Mouse (Mus musculus): ENCODE data around the gene Tbc1d19. TPM values are rescaled to one million over a fixed set of nuclear protein-coding genes. Genes with fewer than 3 reads are reported as not detected.
A peak's percentile ranks its signal among the peaks of the same experiment; 100 is the strongest.

The Tbc1d19 gene
- total RNA-seq, 2 experiments from 2014 or later = 19.7 to 22.3 TPM

- no peak for DNase-seq (ENCODE audit: low spot score)
Measured at GRCm38 (mm10) chr5:53902757-53903156, 93.4 kb downstream of the Tbc1d19 start.

GRCm38 (mm10) chr5:53909201-53909600, 99.8 kb downstream of the Tbc1d19 start:
- no peak for DNase-seq (ENCODE audit: low spot score)

DNA sequence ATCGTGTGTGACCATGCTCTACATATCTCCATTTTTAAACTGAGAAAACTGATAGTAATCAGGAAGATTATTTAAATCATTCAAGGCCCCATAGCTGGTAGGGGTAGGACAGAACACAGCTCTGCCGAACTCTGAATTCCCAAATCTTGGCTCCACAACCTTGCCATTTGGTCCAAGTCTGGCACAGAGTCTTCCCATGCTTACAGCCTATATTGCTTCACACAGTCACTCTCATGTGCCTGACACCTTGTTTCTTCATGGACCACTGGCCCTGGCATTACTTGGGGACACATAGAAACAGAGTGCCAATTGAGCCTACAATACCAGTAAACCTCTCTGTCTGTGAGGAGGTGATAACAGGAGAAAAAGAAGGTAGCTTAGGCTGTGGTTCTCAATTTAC, 111.0 kb downstream of the Tbc1d19 start:
- DNase-seq (ENCODE audit: low spot score) = no peak

DNA sequence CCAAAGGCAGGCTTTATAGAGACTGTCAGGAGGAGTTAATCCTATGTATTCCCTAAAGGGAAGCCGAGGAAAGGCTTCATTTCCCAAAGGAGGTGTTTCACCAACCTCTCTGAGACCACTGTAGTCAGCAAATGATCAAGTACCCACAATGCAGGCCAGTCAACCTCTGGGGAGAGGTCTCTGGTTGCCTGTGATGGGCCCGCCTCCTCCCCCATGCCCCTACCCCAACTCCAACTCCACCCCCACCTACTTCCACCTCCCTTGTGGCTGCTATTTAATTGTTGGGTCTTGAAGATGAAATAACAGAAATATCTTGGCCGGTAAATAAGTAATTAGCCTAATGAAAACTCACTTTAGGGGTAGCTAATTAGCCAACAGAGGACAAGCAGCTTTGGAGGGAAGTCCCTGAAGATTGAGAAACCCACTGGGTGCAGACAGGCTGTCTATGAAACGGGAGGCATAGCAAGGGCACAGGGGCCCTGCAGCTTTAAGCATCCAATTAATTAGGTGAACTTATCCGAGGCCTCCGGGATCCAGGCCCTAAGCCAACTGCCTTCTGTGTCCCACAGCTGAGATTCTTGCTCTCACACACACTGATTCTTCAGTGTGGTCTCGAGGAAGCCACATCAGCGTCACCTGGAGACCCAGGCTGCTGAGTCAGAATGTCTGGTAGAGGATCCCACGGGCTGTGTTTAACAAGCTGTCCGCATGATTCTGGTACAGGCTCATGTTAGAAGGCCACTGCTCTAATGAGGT, 112.9 kb downstream of the Tbc1d19 start:
- DNase-seq (ENCODE audit: low spot score) = no peak

DNA sequence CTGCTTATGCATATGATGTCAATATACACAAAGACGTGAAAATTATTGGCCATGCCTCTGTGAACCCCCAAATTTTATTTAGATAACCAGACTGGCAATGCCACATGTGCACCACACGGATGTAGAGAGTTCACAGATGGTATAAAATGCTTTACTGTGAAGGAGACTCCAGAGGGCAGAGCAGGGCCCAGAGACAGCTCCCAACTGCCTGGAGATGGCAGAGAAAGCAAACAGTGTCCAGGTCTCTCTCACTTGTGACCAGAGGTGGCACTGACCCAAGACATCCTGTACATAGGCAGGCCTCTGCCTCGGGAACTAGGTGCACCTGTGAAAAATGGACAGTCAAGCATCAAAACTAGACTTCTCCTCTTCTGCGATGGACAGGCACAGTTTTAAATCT, 114.6 kb downstream of the Tbc1d19 start:
- no peak for DNase-seq (ENCODE audit: low spot score)

DNA sequence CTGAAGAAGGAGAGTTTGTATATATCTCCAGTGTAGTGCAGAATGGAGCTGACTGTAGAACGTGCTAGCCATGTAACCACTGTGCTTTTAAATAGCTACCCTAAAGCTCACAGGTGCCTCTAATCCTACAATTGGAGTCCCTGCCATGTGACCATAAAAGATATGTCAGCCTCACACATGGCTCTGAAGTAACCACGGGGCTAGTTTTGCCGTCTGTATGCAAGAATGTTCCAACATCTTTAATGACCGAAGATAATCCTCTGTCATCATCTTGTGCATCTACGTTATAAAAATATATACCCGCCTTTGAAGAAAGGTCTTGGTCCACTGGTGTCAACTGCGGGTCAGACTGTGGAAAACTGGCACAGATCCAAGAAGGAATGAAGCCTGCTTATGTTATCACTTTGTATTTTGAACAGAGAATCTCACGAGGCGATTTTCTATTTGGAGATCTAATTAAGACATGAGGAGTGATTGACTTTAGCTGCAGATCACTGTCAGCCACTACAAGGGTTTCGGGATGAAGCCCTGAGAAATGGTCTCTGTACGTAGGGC, 117.0 kb downstream of the Tbc1d19 start:
- DNase-seq (ENCODE audit: low spot score) = no peak

- DNase-seq (ENCODE audit: low spot score) = no peak
Measured at GRCm38 (mm10) chr5:53927886-53928285, 118.5 kb downstream of the Tbc1d19 start.

DNA sequence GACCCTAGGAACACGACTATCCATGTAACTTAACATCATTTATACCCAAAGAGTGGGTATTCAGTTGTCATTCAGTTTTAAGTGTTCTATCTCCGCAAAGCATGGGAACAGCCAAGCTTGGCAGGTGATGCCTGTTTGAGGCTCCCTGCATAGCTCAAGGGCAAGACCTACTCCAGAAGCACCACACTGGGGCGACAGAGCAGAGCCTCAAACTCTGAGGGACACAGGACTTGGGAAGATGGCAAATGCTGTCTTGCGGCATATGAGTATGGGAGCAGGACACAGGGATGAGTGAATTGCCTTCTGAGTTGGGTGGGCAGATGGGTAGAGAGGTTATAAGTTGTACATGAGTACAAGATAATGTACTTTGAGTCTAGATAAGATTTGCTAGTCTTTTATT, 119.1 kb downstream of the Tbc1d19 start:
- DNase-seq (ENCODE audit: low spot score) = no peak

- DNase-seq (ENCODE audit: low spot score) = peak; percentile 48
Measured at GRCm38 (mm10) chr5:53929205-53929614, 119.8 kb downstream of the Tbc1d19 start.

DNA sequence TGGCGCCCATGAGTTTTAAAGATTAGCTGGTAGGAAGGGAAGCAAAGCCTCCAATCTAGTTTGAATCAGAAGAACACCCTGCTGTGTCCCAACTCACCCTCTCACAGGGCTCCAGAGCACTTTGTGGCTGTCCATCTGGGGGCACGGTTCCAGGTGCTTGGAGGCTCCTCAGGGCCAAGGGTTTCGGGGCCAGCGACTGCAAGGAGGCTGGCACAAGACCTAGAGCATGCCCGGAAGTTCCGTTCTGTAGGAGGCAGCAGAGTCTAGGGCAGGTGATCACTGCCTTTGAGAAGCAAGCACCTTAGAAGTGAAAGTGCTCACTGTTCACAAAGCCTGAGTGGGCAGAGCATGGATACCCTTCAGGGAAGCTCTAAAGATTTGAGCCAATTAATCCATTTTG, 120.4 kb downstream of the Tbc1d19 start:
- DNase-seq (ENCODE audit: low spot score) = no peak

GRCm38 (mm10) chr5:53931011-53931410, 121.6 kb downstream of the Tbc1d19 start:
- DNase-seq (ENCODE audit: low spot score) = peak; percentile 54

DNA sequence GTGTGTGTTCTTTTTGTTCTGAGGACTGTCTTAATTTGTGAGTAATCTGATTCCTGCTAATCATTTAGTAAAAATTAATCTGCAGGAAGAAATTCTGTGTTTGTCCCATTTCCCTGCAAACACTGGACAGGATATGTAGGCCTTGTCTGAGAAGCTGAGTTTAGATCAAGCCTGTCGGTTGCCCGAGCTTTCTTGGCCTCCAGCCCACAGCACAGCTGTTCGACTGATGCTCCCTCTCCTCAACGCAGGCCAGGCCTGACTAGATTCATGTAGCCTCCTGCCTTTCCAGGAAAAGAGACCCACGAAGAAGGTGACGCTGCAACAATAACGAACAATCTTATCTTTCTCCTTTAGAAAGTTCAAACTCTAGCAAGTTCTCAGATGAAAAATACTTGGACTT, 124.2 kb downstream of the Tbc1d19 start:
- DNase-seq (ENCODE audit: low spot score) = peak; percentile 90

GRCm38 (mm10) chr5:53934040-53934439, 124.6 kb downstream of the Tbc1d19 start:
- no peak for DNase-seq (ENCODE audit: low spot score)

GRCm38 (mm10) chr5:53934826-53935225, 125.4 kb downstream of the Tbc1d19 start:
- no peak for DNase-seq (ENCODE audit: low spot score)

DNA sequence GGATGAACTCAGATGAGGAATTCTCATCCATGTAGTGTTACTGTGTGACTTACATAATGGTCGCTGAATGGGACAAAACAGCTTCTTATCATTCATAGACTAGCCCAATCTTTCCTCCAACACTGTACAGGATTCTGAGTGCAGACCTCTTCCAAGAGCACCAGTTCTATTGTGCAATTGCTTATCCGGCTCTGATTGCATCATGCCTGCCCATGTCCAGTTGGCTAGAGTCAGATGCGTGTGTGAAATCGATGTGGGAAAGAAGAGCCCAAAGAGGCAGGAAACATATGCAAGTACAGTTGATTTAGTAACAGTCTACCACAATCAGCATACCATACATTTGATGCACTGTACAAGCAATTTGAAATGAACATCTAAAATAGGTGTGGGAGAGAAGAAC, 127.8 kb downstream of the Tbc1d19 start:
- DNase-seq (ENCODE audit: low spot score) = peak; percentile 72

DNA sequence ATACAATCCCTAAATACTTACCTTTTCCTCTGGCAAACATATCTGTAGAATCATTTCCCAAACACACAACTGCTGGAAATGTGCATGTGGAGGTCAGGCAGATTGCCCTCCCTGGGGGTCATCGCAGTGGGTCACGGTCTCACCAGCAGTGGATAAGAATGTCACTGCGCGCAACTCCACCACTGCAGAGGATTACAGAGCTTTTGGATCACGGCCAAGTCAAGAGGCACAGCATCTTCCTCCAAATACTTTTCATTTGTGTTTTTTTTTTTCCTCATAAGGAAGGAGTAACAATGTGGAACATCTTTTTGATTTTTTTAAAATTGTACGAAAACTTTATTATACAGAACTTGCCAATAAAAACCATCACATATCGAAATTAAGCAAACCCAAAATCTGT, 129.6 kb downstream of the Tbc1d19 start:
- no peak for DNase-seq (ENCODE audit: low spot score)

DNA sequence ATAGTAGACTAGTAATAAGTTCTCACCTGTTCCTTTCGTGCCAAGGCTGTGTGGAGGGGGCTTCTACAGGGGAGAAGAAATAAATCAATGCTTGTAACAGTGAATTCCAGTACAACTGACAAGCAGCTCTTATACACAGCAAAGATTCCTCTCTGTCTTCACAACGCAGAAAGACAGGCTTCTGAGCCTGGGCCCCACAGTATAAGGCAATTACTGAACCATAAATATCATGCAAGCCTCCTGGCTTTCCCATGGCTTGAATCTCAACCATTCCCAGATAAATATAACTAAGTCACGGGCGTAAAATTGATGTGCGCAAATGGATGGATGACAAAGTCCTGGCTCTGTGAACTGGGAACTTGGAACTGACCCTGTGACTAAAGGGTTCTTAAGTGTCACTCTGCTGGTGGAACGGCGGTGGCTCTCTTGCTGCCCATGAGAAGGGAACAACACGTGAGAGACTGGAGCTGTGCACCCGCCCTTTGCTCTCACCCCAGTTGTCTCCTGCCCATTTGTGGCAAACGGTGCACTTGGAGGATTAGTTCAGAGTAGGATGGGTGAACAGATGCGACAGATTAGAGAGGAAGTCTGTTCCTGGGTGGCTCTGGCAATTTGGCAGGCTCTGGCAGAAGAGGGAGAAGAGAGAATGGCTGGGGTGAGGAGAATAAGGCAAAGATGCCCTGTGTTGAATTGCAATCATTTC, 132.1 kb downstream of the Tbc1d19 start:
- peak; percentile 66 for DNase-seq (ENCODE audit: low spot score)

DNA sequence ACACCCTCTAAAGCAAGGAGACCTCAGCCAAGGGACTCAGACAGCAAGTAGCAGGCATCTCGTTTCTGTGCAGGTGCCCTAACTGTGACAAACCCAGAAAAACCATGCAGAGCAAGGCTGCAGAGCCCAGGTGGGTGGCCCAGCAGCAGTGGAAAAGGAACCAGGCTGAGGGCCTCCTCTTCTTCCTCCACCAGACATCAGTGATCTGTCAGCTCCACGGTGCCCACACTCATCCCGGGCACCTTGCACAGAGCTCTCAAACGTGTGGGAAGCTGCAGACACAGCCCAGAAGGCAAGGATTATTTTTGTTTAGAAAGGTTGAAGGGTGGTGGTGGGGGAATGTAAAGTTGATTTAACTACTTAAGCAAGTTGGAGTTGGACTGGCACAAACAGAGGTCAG, 132.9 kb downstream of the Tbc1d19 start:
- no peak for DNase-seq (ENCODE audit: low spot score)

DNA sequence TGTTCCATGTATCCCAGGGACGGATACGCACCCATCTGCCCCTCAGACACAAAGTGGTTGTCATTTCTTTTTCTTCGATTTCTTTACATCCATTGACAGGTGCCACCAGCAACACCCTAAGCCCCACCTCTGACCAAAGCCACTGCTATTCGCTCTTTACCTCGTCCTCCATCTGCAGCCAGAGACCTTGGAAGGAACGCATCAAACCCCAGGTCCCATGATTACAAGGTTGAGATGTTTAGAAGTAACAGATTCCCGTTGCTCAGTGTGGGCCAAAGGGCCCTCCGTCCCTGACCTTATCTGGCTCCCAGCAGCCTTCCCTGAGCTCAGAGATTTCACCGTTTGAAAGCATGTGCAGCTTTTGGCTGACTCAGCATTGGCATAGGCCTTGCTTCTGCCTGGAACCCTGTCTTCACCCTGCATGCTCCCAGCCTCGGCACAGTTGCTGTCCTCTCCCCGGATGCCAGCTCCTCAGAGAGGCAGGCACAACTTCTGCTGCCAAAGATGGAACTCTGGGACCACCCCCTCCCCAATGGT, 134.0 kb downstream of the Tbc1d19 start:
- DNase-seq (ENCODE audit: low spot score) = no peak

DNA sequence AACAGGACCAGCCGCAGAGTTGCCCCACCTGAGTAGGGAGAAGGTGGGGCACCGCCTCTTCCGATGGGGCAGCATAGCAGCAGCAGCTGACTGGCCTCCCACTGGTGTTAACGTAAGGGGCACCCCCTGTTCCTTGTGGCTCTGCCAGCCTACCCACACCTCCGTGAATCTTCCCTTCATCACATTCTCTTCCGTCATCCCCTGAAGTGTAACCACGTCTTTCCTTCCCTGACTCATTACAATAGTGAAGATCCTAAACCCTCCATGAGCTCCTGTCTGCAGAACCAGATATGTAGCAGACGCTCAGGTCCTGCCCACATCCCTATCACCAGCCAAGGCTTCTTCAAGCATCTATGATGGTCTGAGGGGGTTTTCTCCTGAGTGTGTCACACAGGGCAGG, 137.3 kb downstream of the Tbc1d19 start:
- DNase-seq (ENCODE audit: low spot score) = no peak

DNA sequence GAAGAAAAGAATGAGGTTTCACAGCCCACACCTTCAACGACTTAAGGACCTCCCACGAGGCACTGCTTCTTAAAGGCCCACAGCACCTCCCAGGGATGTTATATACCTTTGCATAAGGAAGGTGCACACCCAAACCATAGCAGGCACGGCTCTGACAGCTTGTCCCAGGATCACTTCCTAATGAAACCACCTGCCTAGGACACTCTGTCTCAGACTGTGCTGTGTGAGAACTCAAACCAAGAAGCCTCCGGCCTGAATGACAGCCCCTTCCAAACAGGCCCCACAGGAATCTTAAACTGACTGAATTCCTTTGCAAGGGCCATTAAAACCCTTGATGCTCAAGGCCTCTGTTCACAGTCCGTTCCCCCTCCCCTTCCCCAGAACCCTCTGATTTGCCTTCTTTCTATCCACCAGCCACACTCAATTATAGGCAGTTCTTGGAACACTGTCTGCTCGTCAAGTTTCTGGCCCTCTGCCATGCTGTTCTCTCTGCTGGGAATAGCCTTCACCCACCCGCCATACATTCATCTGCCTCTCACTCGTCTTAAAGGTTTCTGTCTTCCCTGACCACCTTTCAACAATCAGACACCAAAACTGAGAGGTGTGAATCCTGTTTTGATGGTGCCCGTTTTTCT, 138.3 kb downstream of the Tbc1d19 start:
- DNase-seq (ENCODE audit: low spot score) = no peak

Data from gastrocnemius, adult 18-20 months (tissue).